Mouse (Mus musculus) liver, embryonic 16.5 days (tissue): ENCODE measurements at regions not wholly inside any gene's neighbourhood (a gene's known extent, or its start where the extent isn't known, plus 50 kb on each side); places are given as distances from the start of the nearest gene placed in this dataset.

ENCODE experiments used
- ATAC-seq: fragments of 200-750 bp; cut with Nextera tagmentation; 2 replicates; pipeline ENCODE4 v1.8.0; 2017; ENCODE audit warnings: low read depth, mild to moderate bottlenecking, moderate number of reproducible peaks, moderate library complexity
- H3K27ac ChIP-seq: fragments of 300-500 bp; sonication (generic); 2 replicates; pipeline ENCODE4 v1.5.1; 2014; ENCODE audit warnings: mild to moderate bottlenecking, low read length
- H3K27me3 ChIP-seq: fragments of 300-500 bp; sonication (generic); 2 replicates; pipeline ENCODE4 v1.6.1; 2014; ENCODE audit warnings: low read depth, low read length, mixed read lengths; ENCODE audit not compliant: control insufficient read depth, insufficient read depth
- H3K36me3 ChIP-seq: fragments of 300-500 bp; sonication (generic); 2 replicates; pipeline ENCODE4 v1.6.1; 2014; ENCODE audit warnings: mild to moderate bottlenecking; ENCODE audit not compliant: control insufficient read depth, insufficient read depth
- H3K4me1 ChIP-seq: fragments of 300-500 bp; sonication (generic); 2 replicates; pipeline ENCODE4 v1.6.1; 2014; ENCODE audit warnings: low read depth, low read length, mixed read lengths; ENCODE audit not compliant: control insufficient read depth
- H3K4me2 ChIP-seq: fragments of 300-500 bp; sonication (generic); 2 replicates; pipeline ENCODE4 v1.6.1; 2014; ENCODE audit warnings: low read depth, low read length, mixed read lengths
- H3K4me3 ChIP-seq: fragments of 300-500 bp; sonication (generic); 2 replicates; pipeline ENCODE4 v1.5.1; 2014; ENCODE audit warnings: low read depth, mild to moderate bottlenecking, low read length
- H3K9ac ChIP-seq: fragments of 300-500 bp; sonication (generic); 2 replicates; pipeline ENCODE4 v1.6.1; 2014; ENCODE audit warnings: low read depth, low read length
- H3K9me3 ChIP-seq: fragments of 300-500 bp; sonication (generic); replicated peaks from 2 replicates; pipeline ENCODE4 v1.6.1; 2016; ENCODE audit warnings: low read length; ENCODE audit not compliant: control insufficient read depth
- WGBS: fragments of 180-500 bp; shearing (Covaris S2); extraction: QIAGEN DNeasy Blood & Tissue Kit; methylation state at CpG from one replicate; pipeline ENCODE4 v1.1.7; 2014; ENCODE audit not compliant: insufficient replicate concordance; 5-methylcytosine and 5-hydroxymethylcytosine counted together

DNA sequence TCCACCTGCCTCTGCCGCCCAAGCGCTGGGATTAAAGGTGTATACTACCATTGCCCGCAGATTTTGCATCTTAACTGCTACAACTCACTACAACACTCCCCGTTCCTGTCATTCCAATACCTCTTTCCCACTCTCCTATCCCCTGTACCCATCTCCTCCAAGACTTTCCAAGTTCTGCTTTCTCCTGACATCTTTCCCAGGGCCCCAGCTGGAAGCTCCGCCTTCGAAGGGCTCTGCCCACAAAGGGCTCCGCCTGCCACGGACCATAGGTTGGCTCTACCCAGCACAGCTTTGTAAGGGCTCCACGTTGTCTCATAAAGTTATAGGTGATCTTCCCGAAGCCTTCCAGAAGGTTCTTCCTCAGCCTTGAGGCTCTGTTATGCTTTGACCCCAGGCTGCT is 217.1 kb upstream of the Nfe2l3 start:
- H3K36me3 ChIP-seq = no peaks in the 10 kb centered on the region
- no peak overlapping the region for H3K27ac ChIP-seq
- H3K9me3 ChIP-seq = no peaks in the 10 kb centered on the region
- WGBS = 51% methylated on average over 10 of the region's 10 CpGs
- no peak for ATAC-seq
- H3K4me3 ChIP-seq = no peak overlapping the region
- H3K4me1 ChIP-seq = no peaks in the 10 kb centered on the region
- no peak overlapping the region for H3K9ac ChIP-seq
- no peaks in the 10 kb centered on the region for H3K27me3 ChIP-seq
- no peak overlapping the region for H3K4me2 ChIP-seq

DNA sequence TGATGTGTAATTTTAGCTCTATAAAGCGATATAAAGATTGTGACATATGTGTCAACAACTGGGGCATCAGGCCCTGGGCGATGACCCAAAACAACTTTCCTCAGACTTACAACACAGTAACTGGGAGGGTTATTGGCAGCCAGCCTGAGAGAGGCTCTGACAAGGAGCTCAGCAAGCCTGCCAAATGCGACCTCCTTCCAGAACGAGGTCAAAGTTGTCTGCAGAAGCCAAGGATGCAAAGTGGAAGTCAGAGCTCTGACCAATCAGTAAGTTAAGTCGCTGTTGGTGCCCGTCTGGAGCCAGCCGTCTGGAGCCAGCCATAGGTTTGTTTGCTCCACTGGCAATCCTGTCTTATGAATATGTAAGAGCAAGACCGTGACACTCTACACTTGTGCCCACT is 216.0 kb upstream of the Nfe2l3 start:
- no peak for ATAC-seq
- Histone ChIP-seq H3K36me3 (no peaks in the 10 kb centered on the region), H3K9ac (no peak overlapping the region), H3K4me1 (no peaks in the 10 kb centered on the region), H3K4me2 (no peak overlapping the region), H3K27me3 (no peaks in the 10 kb centered on the region), H3K27ac (no peak overlapping the region), H3K4me3 (no peak overlapping the region), H3K9me3 (no peaks in the 10 kb centered on the region)
- WGBS = 58% methylated on average over 8 of the region's 8 CpGs

DNA sequence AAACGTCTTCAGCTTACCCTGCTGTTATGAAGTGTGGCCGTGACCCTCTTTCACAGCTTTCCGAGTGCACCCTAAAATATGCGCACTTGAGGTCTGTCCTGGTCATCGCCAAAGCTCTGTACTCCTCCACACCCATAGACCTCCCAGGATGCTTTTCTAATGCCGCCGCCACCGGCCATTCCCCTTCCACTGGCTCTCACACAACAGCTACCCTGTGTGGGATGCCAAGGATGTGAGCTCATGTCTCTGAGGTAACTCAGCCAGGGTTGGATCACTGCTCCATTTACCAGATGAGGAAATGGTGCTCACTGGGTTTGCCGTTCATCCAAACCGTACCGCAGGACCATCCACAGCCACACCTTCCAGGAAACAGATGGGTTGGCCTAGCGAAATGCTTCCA is 212.8 kb upstream of the Nfe2l3 start:
- Histone ChIP-seq H3K27ac (no peak overlapping the region), H3K4me1 (no peaks in the 10 kb centered on the region), H3K9me3 (no peaks in the 10 kb centered on the region), H3K4me2 (no peak overlapping the region), H3K27me3 (no peaks in the 10 kb centered on the region), H3K4me3 (no peak overlapping the region), H3K9ac (no peak overlapping the region), H3K36me3 (no peaks in the 10 kb centered on the region)
- ATAC-seq = no peak
- 77% methylated on average over 12 of the region's 12 CpGs for WGBS

DNA sequence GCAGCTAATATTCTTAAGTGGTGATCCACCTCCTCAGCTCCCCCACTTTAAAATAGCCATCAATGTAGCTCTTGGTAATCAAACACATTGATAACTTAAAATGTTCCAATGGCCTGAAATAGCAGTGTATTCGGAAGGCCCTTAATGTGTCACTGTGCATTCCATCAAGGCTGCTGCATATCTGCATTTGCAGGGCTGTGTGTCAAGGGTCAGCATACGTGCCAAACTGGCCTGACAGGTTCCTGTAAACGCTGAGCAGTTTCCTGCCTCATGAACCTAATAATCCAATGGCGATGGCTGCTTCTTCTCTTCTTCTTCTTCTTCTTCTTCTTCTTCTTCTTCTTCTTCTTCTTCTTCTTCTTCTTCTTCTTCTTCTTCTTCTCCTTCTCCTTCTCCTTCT is 211.7 kb upstream of the Nfe2l3 start:
- Histone ChIP-seq H3K27ac (no peak overlapping the region), H3K4me1 (no peaks in the 10 kb centered on the region), H3K36me3 (no peaks in the 10 kb centered on the region), H3K4me3 (no peak overlapping the region), H3K9ac (no peak overlapping the region), H3K9me3 (no peaks in the 10 kb centered on the region), H3K27me3 (no peaks in the 10 kb centered on the region), H3K4me2 (no peak overlapping the region)
- no peak for ATAC-seq
- 31% methylated on average over 4 of the region's 4 CpGs for WGBS

DNA sequence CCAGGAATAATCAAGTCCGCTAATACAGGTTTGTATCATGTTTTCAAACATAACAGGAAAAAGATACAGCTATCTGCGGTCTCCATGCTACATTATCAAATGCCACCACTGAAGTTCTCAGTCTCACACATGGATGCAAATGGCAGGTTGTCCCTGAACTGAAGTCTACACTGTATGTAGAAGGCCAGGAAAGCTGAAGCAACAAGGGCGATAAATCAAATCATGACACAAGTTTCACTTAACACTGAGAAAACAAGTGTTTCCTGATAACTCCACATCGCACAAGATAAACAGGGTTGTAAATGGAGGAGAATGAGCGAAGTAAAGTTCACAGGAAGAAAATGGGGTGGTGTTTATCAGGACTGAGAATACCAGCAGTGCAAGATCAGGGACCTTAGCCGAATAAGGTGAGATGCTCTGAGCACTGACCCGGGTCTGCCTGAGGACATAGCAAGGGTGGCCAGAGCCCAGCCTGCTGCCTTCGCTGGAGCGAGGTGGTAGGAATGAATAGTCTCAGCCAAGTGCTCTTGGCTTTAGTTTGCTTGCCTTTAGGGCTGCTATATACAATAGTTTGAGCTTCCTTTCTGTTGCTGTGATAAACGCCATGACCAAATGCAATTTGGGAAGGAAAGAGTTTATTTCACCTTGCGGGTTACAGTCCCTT is 196.3 kb upstream of the Nfe2l3 start:
- Histone ChIP-seq H3K36me3 (no peaks in the 10 kb centered on the region), H3K4me2 (no peak overlapping the region), H3K27ac (no peak overlapping the region), H3K4me1 (no peaks in the 10 kb centered on the region), H3K27me3 (no peaks in the 10 kb centered on the region), H3K9me3 (no peaks in the 10 kb centered on the region), H3K4me3 (no peak overlapping the region), H3K9ac (no peak overlapping the region)
- no peak for ATAC-seq
- 36% methylated on average over 11 of the region's 11 CpGs for WGBS

DNA sequence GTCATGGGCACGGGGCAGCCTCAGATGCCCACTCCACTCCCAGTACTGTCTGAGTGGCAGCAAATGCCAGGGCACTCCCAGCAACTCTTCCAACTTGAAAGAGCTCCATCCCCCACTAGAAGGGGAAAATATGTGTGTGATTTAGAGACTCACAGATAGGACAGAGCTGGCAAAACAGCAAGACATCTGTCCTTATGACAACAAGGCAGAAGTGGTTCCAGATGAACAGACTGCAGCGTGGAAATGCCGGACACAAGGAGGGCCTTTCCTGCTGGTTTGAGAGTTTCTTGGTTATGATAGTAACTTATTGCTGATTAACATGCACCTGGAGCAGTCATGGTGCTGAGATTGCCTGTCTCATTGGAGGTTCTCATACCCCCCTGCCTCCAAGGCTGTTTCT is 192.4 kb upstream of the Nfe2l3 start:
- H3K4me2 ChIP-seq = no peak overlapping the region
- no peak overlapping the region for H3K4me3 ChIP-seq
- no peaks in the 10 kb centered on the region for H3K4me1 ChIP-seq
- no peaks in the 10 kb centered on the region for H3K9me3 ChIP-seq
- H3K36me3 ChIP-seq = no peaks in the 10 kb centered on the region
- no peak overlapping the region for H3K9ac ChIP-seq
- ATAC-seq = no peak
- no peak overlapping the region for H3K27ac ChIP-seq
- no peaks in the 10 kb centered on the region for H3K27me3 ChIP-seq
- WGBS = 79% methylated on average over 3 of the region's 3 CpGs

DNA sequence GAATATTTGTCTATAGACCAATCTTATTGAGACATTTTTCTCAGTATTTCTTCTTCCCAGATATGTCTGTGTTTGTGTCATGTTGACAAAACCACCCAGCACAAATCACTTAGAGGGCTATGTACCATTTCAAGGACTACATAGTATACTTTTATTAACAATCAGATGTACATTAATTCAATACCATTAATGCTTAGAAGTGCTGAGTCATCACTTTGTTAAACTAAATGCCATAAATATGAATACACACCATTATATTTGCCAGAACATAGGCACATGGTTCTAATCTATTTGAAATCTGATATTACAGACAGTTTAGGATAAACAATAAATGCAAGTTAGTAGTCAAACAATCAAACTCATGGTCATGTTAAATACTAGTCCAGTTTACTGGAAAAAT is 182.2 kb upstream of the Nfe2l3 start:
- H3K9me3 ChIP-seq = no peaks in the 10 kb centered on the region
- H3K27ac ChIP-seq = no peak overlapping the region

DNA sequence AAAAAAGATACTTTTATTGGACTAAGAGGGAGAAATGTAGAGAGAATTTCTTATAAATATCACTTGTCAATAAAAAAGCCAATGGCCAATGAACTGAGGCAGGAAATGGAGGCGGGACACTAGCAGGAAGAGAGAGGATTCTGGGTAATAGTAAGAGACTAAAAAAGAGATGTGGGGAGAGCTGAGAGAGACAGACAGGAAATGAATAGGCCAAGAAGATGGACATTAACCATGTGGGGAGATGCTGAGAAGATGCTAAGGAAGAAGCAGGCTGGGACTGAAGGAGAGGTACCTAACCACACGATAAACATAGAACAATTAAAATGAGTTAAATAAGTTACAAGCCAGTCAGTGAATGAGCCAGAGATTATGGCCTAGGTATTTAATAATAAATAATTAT is 181.0 kb upstream of the Nfe2l3 start:
- 67% methylated on average over 2 of the region's 2 CpGs for WGBS

More for the DNA sequence above, 182.2 kb upstream of the Nfe2l3 start:
- no peak overlapping the region for H3K4me2 ChIP-seq
- H3K36me3 ChIP-seq = no peaks in the 10 kb centered on the region
- H3K4me1 ChIP-seq = no peaks in the 10 kb centered on the region
- H3K9ac ChIP-seq = no peak overlapping the region
- H3K27me3 ChIP-seq = no peaks in the 10 kb centered on the region
- ATAC-seq = no peak
- H3K4me3 ChIP-seq = no peak overlapping the region

DNA sequence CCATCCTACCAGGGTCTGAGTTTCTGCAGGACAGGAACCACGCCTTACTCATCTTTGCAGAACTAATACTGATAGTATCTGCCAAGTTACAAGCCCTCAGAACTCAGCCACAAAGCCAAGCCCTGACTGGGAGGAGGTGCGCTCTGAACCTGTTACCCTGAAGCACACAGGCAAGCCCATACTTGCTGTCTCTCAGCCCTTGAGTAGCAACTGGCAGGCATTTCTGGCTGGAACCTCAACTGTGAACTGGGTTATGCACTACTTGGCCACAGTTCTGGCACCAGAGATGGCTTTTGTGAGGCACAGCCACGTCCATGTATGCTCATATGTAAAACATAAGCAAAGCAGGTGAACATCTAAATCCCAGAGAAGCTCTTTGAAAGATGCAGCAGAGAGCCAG is 179.7 kb upstream of the Nfe2l3 start:
- no peak overlapping the region for H3K4me2 ChIP-seq
- H3K36me3 ChIP-seq = no peaks in the 10 kb centered on the region
- no peaks in the 10 kb centered on the region for H3K27me3 ChIP-seq
- WGBS = 46% methylated on average over 3 of the region's 3 CpGs
- H3K4me3 ChIP-seq = no peak overlapping the region
- no peak overlapping the region for H3K27ac ChIP-seq
- H3K9ac ChIP-seq = no peak overlapping the region
- ATAC-seq = no peak
- peaks cover 4% of the 10 kb centered on the region for H3K4me1 ChIP-seq
- H3K9me3 ChIP-seq = no peaks in the 10 kb centered on the region

More for the DNA sequence above, 181.0 kb upstream of the Nfe2l3 start:
- no peak overlapping the region for H3K4me2 ChIP-seq
- no peak overlapping the region for H3K9ac ChIP-seq
- no peaks in the 10 kb centered on the region for H3K4me1 ChIP-seq
- H3K27ac ChIP-seq = no peak overlapping the region
- no peaks in the 10 kb centered on the region for H3K36me3 ChIP-seq
- H3K27me3 ChIP-seq = no peaks in the 10 kb centered on the region
- H3K4me3 ChIP-seq = no peak overlapping the region
- ATAC-seq = no peak
- no peaks in the 10 kb centered on the region for H3K9me3 ChIP-seq
